21 mouse cellular contexts compared by ENCODE assay signal in the genomic region with DNA sequence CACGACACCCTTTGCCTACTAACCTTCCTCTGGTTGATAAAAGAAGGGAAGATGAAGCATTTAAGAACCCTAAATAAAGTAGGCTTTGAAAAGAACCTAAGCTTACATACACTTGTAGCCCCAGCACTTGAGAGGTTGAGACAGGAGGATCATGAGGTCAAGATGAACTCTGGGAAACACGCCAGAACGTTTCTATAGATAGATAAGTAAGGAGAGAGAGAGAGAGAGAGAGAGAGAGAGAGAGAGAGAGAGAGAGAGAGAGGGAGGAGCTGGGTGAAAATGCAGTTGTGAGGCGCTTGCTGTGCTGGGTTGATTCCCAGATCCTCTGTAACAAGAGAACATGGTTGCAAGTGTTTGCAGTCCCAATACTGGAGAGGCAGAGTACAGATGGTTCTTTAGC.
"Had no signal": no experiment of that assay in that cellular context is flagged by ENCODE, and none has a peak within 500 bp of the region (broad histone marks: within the 10 kb centered on the region; RNA-seq: fewer than 3 reads in every experiment).

No protein-coding gene starts in this region.

- H3K9ac ChIP-seq: liver, embryonic 14.5 days; midbrain, embryonic 12.5 days; neural tube, embryonic 13.5 days; neural tube, embryonic 15.5 days had no signal

- H3K27me3 ChIP-seq: midbrain, embryonic 12.5 days; neural tube, embryonic 13.5 days; neural tube, embryonic 15.5 days had no signal

- H3K9me3 ChIP-seq: midbrain, embryonic 10.5 days; midbrain, embryonic 12.5 days; neural tube, embryonic 15.5 days had no signal

- H3K4me1 ChIP-seq: megakaryocyte, embryonic 14.5 days had no signal

- ATAC-seq: midbrain, embryonic 16.5 days had no signal

- H3K27ac ChIP-seq: liver, embryonic 14.5 days; macrophage; midbrain, embryonic 10.5 days; midbrain, embryonic 12.5 days; neural tube, embryonic 13.5 days; neural tube, embryonic 15.5 days had no signal

- DNase-seq: lung, adult 2 months; lung, postnatal 14 days; lung, postnatal 36 days; midbrain, embryonic 14.5 days; retina, postnatal 1 day; right cerebral cortex, adult 18-20 months; right cerebral cortex, postnatal 25 days; right cerebral cortex, postnatal 4 days; spleen, adult 18-20 months; thymus, adult 18-20 months; thymus, postnatal 14 days; thymus, postnatal 36 days had no signal

- H3K4me2 ChIP-seq: midbrain, embryonic 12.5 days; neural tube, embryonic 13.5 days; neural tube, embryonic 15.5 days had no signal

- H3K4me3 ChIP-seq: megakaryocyte, embryonic 14.5 days; midbrain, embryonic 10.5 days; midbrain, embryonic 12.5 days; myocyte; neural tube, embryonic 13.5 days; neural tube, embryonic 15.5 days had no signal

- H3K36me3 ChIP-seq: midbrain, embryonic 10.5 days; midbrain, embryonic 12.5 days; neural tube, embryonic 13.5 days; neural tube, embryonic 15.5 days had no signal
